Mouse (Mus musculus): ENCODE results near the gene Hist1h1e. TPM values are rescaled to one million over a fixed set of nuclear protein-coding genes. Genes with fewer than 3 reads are reported as not detected.
A peak's percentile ranks its signal among the peaks of the same experiment; 100 is the strongest.

Hist1h1e gene
- polyA plus RNA-seq, 1 experiment: 1.2 TPM

- Histone ChIP-seq H3K4me3 (ENCODE audit: insufficient read depth, poor library complexity, severe bottlenecking) (peak overlapping the region; percentile 27), H3K79me3 (ENCODE audit: low read depth) (no peaks in the 10 kb centered on the region), H3K36me3 (ENCODE audit: control insufficient read depth, insufficient read depth) (no peaks in the 10 kb centered on the region), H3K27me3 (ENCODE audit: control insufficient read depth, insufficient read depth, insufficient read length) (no peaks in the 10 kb centered on the region), H3ac (ENCODE audit: control insufficient read depth, insufficient read length, low read depth) (peak overlapping the region; percentile 14), H3K79me2 (ENCODE audit: control insufficient read depth, insufficient read depth) (no peaks in the 10 kb centered on the region)
- TF ChIP-seq MAX (IDR thresholded peaks at IDR 0.05): no peak
- TF ChIP-seq USF1 (IDR thresholded peaks at IDR 0.05; ENCODE audit: low read depth): no peak
- TF ChIP-seq MYOG (IDR thresholded peaks at IDR 0.05; ENCODE audit: control insufficient read depth, extremely low read depth, insufficient read length): no peak
- no peak for TF ChIP-seq FOSL1 (IDR thresholded peaks at IDR 0.05; ENCODE audit: insufficient read depth, low read length, poor library complexity, severe bottlenecking)
- no peak for TF ChIP-seq CTCF (IDR thresholded peaks at IDR 0.05; ENCODE audit: control insufficient read depth, insufficient read depth, insufficient read length)
- TF ChIP-seq MYOD1 (IDR thresholded peaks at IDR 0.05; ENCODE audit: control insufficient read depth, insufficient read length, low read depth): no peak
- no peak for TF ChIP-seq CEBPB (IDR thresholded peaks at IDR 0.05; ENCODE audit: low read depth)
Observed at GRCm38 (mm10) chr13:23584331-23584730, 38.0 kb downstream of the Hist1h1e start.

GRCm38 (mm10) chr13:23583387-23584068, 38.8 kb downstream of the Hist1h1e start:
- Histone ChIP-seq H3K36me3 (ENCODE audit: control insufficient read depth, insufficient read depth) (no peaks in the 10 kb centered on the region), H3K27me3 (ENCODE audit: control insufficient read depth, insufficient read depth, insufficient read length) (no peaks in the 10 kb centered on the region), H3K79me3 (ENCODE audit: low read depth) (no peaks in the 10 kb centered on the region), H3K79me2 (ENCODE audit: control insufficient read depth, insufficient read depth) (no peaks in the 10 kb centered on the region), H3ac (ENCODE audit: control insufficient read depth, insufficient read length, low read depth) (peak overlapping the region; percentile 55), H3K4me3 (ENCODE audit: insufficient read depth, poor library complexity, severe bottlenecking) (no peak overlapping the region)
- TF ChIP-seq MYOD1 (IDR thresholded peaks at IDR 0.05; ENCODE audit: control insufficient read depth, insufficient read length, low read depth) (no peak), MYOG (IDR thresholded peaks at IDR 0.05; ENCODE audit: control insufficient read depth, extremely low read depth, insufficient read length) (no peak), MAX (IDR thresholded peaks at IDR 0.05) (no peak), FOSL1 (IDR thresholded peaks at IDR 0.05; ENCODE audit: insufficient read depth, low read length, poor library complexity, severe bottlenecking) (no peak), CEBPB (IDR thresholded peaks at IDR 0.05; ENCODE audit: low read depth) (no peak), CTCF (IDR thresholded peaks at IDR 0.05; ENCODE audit: control insufficient read depth, insufficient read depth, insufficient read length) (no peak), USF1 (IDR thresholded peaks at IDR 0.05; ENCODE audit: low read depth) (no peak)

- Histone ChIP-seq H3K79me3 (ENCODE audit: low read depth) (no peaks in the 10 kb centered on the region), H3K27me3 (ENCODE audit: control insufficient read depth, insufficient read depth, insufficient read length) (no peaks in the 10 kb centered on the region), H3K79me2 (ENCODE audit: control insufficient read depth, insufficient read depth) (no peaks in the 10 kb centered on the region), H3K4me3 (ENCODE audit: insufficient read depth, poor library complexity, severe bottlenecking) (peak overlapping the region; percentile 22), H3ac (ENCODE audit: control insufficient read depth, insufficient read length, low read depth) (no peak overlapping the region), H3K36me3 (ENCODE audit: control insufficient read depth, insufficient read depth) (no peaks in the 10 kb centered on the region)
- no peak for TF ChIP-seq CEBPB (IDR thresholded peaks at IDR 0.05; ENCODE audit: low read depth)
- TF ChIP-seq USF1 (IDR thresholded peaks at IDR 0.05; ENCODE audit: low read depth): no peak
- TF ChIP-seq CTCF (IDR thresholded peaks at IDR 0.05; ENCODE audit: control insufficient read depth, insufficient read depth, insufficient read length): no peak
- TF ChIP-seq MYOD1 (IDR thresholded peaks at IDR 0.05; ENCODE audit: control insufficient read depth, insufficient read length, low read depth): no peak
- TF ChIP-seq MAX (IDR thresholded peaks at IDR 0.05): no peak
Observed at GRCm38 (mm10) chr13:23582219-23583056, 39.9 kb downstream of the Hist1h1e start.

- TF ChIP-seq FOSL1 (IDR thresholded peaks at IDR 0.05; ENCODE audit: insufficient read depth, low read length, poor library complexity, severe bottlenecking): no peak
- no peak for TF ChIP-seq CTCF (IDR thresholded peaks at IDR 0.05; ENCODE audit: control insufficient read depth, insufficient read depth, insufficient read length)
- peak; percentile 51 for TF ChIP-seq CEBPB (IDR thresholded peaks at IDR 0.05; ENCODE audit: low read depth)
- TF ChIP-seq MAX (IDR thresholded peaks at IDR 0.05): peak; percentile 44
- TF ChIP-seq MYOD1 (IDR thresholded peaks at IDR 0.05; ENCODE audit: control insufficient read depth, insufficient read length, low read depth): no peak
- peak within 1 kb of the TSS; percentile 22 for H3K4me3 ChIP-seq (ENCODE audit: insufficient read depth, poor library complexity, severe bottlenecking)
Observed at GRCm38 (mm10) chr13:23581408-23582218, 40.7 kb downstream of the Hist1h1e start, which contains the start of gene Hist1h4d. Gene Hist1h4d, plus strand, starts transcription at chr13:23581598.

GRCm38 (mm10) chr13:23577835-23578234, 44.5 kb downstream of the Hist1h1e start:
- no peaks in the 10 kb centered on the region for H3K79me3 ChIP-seq (ENCODE audit: low read depth)
- H3ac ChIP-seq (ENCODE audit: control insufficient read depth, insufficient read length, low read depth): no peak overlapping the region
- no peaks in the 10 kb centered on the region for H3K36me3 ChIP-seq (ENCODE audit: control insufficient read depth, insufficient read depth)
- TF ChIP-seq MYOG (IDR thresholded peaks at IDR 0.05; ENCODE audit: control insufficient read depth, extremely low read depth, insufficient read length) (no peak), MYOD1 (IDR thresholded peaks at IDR 0.05; ENCODE audit: control insufficient read depth, insufficient read length, low read depth) (no peak), USF1 (IDR thresholded peaks at IDR 0.05; ENCODE audit: low read depth) (no peak), FOSL1 (IDR thresholded peaks at IDR 0.05; ENCODE audit: insufficient read depth, low read length, poor library complexity, severe bottlenecking) (no peak), MAX (IDR thresholded peaks at IDR 0.05) (no peak), CTCF (IDR thresholded peaks at IDR 0.05; ENCODE audit: control insufficient read depth, insufficient read depth, insufficient read length) (no peak), CEBPB (IDR thresholded peaks at IDR 0.05; ENCODE audit: low read depth) (no peak)
- H3K4me3 ChIP-seq (ENCODE audit: insufficient read depth, poor library complexity, severe bottlenecking): no peak overlapping the region
- no peaks in the 10 kb centered on the region for H3K79me2 ChIP-seq (ENCODE audit: control insufficient read depth, insufficient read depth)
- H3K27me3 ChIP-seq (ENCODE audit: control insufficient read depth, insufficient read depth, insufficient read length): no peaks in the 10 kb centered on the region

More at GRCm38 (mm10) chr13:23581408-23582218, 40.7 kb downstream of the Hist1h1e start, which contains the start of gene Hist1h4d:
- Histone ChIP-seq H3ac (ENCODE audit: control insufficient read depth, insufficient read length, low read depth) (peak within 1 kb of the TSS; percentile 59), H3K27me3 (ENCODE audit: control insufficient read depth, insufficient read depth, insufficient read length) (no peaks in the 10 kb centered on the region), H3K36me3 (ENCODE audit: control insufficient read depth, insufficient read depth) (no peaks in the 10 kb centered on the region), H3K79me3 (ENCODE audit: low read depth) (no peaks in the 10 kb centered on the region), H3K79me2 (ENCODE audit: control insufficient read depth, insufficient read depth) (no peaks in the 10 kb centered on the region)

All from C2C12 (cell line).